Mouse (Mus musculus): ENCODE data around the gene Gnas. TPM values are rescaled to one million over a fixed set of nuclear protein-coding genes. Genes with fewer than 3 reads are reported as not detected.

The Gnas gene
- total RNA-seq (2014; rRNA removed) (201 and 240 TPM in 2 replicates), polyA plus RNA-seq (2012; rRNA removed) (412 and 417 TPM in 2 replicates)

GRCm38 (mm10) chr2:174284011-174284410, at the start of gene Gnas:
Gnas (plus strand) TSS chr2:174284320.
- H3K4me1 ChIP-seq (ENCODE audit: control insufficient read depth, insufficient read depth, low read length) = no peaks in the 10 kb centered on the region
- DNase-seq (ENCODE audit: extremely low read depth, low read depth, low spot score) = no peak
- 0 out of 2 replicates have a peak, but pooled peaks cover 6% of the 10 kb centered on the region for H3K27me3 ChIP-seq (ENCODE audit: control insufficient read depth, insufficient read depth, low read length)
- H3K27ac ChIP-seq (replicated peaks; ENCODE audit: insufficient read depth, low read depth, low read length) = no peak within 1 kb of the TSS
- 50% methylated on average over 19 of the region's 19 CpGs for WGBS
- no peaks in the 10 kb centered on the region for H3K79me2 ChIP-seq (ENCODE audit: control insufficient read depth, insufficient read depth, low read length)
- no peak within 1 kb of the TSS for H3K9ac ChIP-seq (ENCODE audit: low read depth, low read length)
- no peaks in the 10 kb centered on the region for H3K36me3 ChIP-seq (ENCODE audit: control insufficient read depth, insufficient read depth, low read length)
- TF ChIP-seq CTCF (IDR thresholded peaks at IDR 0.05; ENCODE audit: low read depth, low read length) = peak; percentile 34
- no peak for TF ChIP-seq POLR2A (IDR thresholded peaks at IDR 0.05; ENCODE audit: extremely low read depth, insufficient read depth, low read length)
- no peak within 1 kb of the TSS for H3K4me3 ChIP-seq (ENCODE audit: insufficient read depth, low read depth, low read length)

GRCm38 (mm10) chr2:174242431-174242830, 41.7 kb upstream of the Gnas start:
- no peak for TF ChIP-seq CTCF (IDR thresholded peaks at IDR 0.05; ENCODE audit: low read depth, low read length)
- no peak for TF ChIP-seq POLR2A (IDR thresholded peaks at IDR 0.05; ENCODE audit: extremely low read depth, insufficient read depth, low read length)

DNA sequence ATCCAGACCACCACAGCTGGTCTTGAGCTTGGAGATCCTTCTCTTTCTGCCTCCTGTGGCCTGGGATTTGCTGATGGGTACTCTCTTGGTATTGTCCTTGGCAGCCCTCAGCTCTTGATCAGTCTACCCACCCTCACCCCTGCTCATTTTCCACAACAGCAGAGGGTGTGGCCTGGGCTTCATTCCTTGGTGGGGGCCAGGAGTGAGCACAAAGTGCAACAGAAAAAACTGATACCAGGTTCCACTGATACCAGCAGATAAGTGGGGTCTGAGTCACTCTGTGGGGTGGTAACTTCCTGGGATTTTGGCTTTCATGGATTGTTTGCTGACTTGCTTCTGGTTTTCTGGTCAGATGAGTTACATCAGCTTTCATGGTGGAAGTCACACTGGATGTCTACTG, 32.2 kb upstream of the Gnas start:
- Histone ChIP-seq H3K4me1 (ENCODE audit: control insufficient read depth, insufficient read depth, low read length) (no peaks in the 10 kb centered on the region), H3K79me2 (ENCODE audit: control insufficient read depth, insufficient read depth, low read length) (no peaks in the 10 kb centered on the region), H3K27ac (replicated peaks; ENCODE audit: insufficient read depth, low read depth, low read length) (no peak overlapping the region), H3K27me3 (ENCODE audit: control insufficient read depth, insufficient read depth, low read length) (peaks cover 2% of the 10 kb centered on the region; the same call in 1 of the 2 replicates), H3K36me3 (ENCODE audit: control insufficient read depth, insufficient read depth, low read length) (no peaks in the 10 kb centered on the region), H3K9ac (ENCODE audit: low read depth, low read length) (no peak overlapping the region), H3K4me3 (ENCODE audit: insufficient read depth, low read depth, low read length) (no peak overlapping the region)
- DNase-seq (ENCODE audit: extremely low read depth, low read depth, low spot score) = no peak
- TF ChIP-seq POLR2A (IDR thresholded peaks at IDR 0.05; ENCODE audit: extremely low read depth, insufficient read depth, low read length) = no peak
- TF ChIP-seq CTCF (IDR thresholded peaks at IDR 0.05; ENCODE audit: low read depth, low read length) = no peak

More at GRCm38 (mm10) chr2:174242431-174242830, 41.7 kb upstream of the Gnas start:
- no peak for DNase-seq (ENCODE audit: extremely low read depth, low read depth, low spot score)
- Histone ChIP-seq H3K27ac (replicated peaks; ENCODE audit: insufficient read depth, low read depth, low read length) (no peak overlapping the region), H3K36me3 (ENCODE audit: control insufficient read depth, insufficient read depth, low read length) (no peaks in the 10 kb centered on the region), H3K27me3 (ENCODE audit: control insufficient read depth, insufficient read depth, low read length) (no peaks in the 10 kb centered on the region), H3K79me2 (ENCODE audit: control insufficient read depth, insufficient read depth, low read length) (no peaks in the 10 kb centered on the region), H3K4me3 (ENCODE audit: insufficient read depth, low read depth, low read length) (no peak overlapping the region), H3K4me1 (ENCODE audit: control insufficient read depth, insufficient read depth, low read length) (no peaks in the 10 kb centered on the region), H3K9ac (ENCODE audit: low read depth, low read length) (no peak overlapping the region)
- WGBS = 88% methylated on average over 5 of the region's 5 CpGs

GRCm38 (mm10) chr2:174257312-174257711, 26.8 kb upstream of the Gnas start:
- Histone ChIP-seq H3K36me3 (ENCODE audit: control insufficient read depth, insufficient read depth, low read length) (no peaks in the 10 kb centered on the region), H3K9ac (ENCODE audit: low read depth, low read length) (no peak overlapping the region), H3K27ac (replicated peaks; ENCODE audit: insufficient read depth, low read depth, low read length) (no peak overlapping the region), H3K4me1 (ENCODE audit: control insufficient read depth, insufficient read depth, low read length) (no peaks in the 10 kb centered on the region), H3K27me3 (ENCODE audit: control insufficient read depth, insufficient read depth, low read length) (peaks cover 2% of the 10 kb centered on the region; the same call in 1 of the 2 replicates), H3K79me2 (ENCODE audit: control insufficient read depth, insufficient read depth, low read length) (no peaks in the 10 kb centered on the region), H3K4me3 (ENCODE audit: insufficient read depth, low read depth, low read length) (no peak overlapping the region)
- TF ChIP-seq POLR2A (IDR thresholded peaks at IDR 0.05; ENCODE audit: extremely low read depth, insufficient read depth, low read length) (no peak), CTCF (IDR thresholded peaks at IDR 0.05; ENCODE audit: low read depth, low read length) (no peak)
- 39% methylated on average over 2 of the region's 2 CpGs for WGBS
- DNase-seq (ENCODE audit: extremely low read depth, low read depth, low spot score) = no peak

DNA sequence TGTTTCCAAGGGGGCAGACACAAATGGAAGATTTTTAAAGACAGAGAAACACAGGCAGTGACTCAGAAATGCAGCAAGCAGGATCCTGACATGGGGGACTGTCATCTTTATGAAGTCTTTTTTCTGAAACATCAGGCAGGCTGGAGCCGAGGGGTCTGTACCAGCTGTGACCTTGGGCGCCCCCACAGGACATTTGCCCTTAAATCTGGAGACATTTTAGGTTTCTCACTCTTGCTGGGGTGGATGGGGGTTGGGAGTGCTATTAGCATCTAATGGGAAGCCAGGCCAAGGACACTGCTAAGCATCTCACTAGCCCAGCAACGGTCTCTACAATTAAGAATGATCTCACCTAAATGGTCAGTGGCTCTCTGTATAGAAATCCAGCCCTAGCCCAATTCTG, 24.1 kb upstream of the Gnas start:
- no peak for DNase-seq (ENCODE audit: extremely low read depth, low read depth, low spot score)
- H3K36me3 ChIP-seq (ENCODE audit: control insufficient read depth, insufficient read depth, low read length) = no peaks in the 10 kb centered on the region
- WGBS = 17% methylated on average over 3 of the region's 3 CpGs
- no peak overlapping the region for H3K9ac ChIP-seq (ENCODE audit: low read depth, low read length)
- H3K79me2 ChIP-seq (ENCODE audit: control insufficient read depth, insufficient read depth, low read length) = no peaks in the 10 kb centered on the region
- H3K4me3 ChIP-seq (ENCODE audit: insufficient read depth, low read depth, low read length) = no peak overlapping the region
- no peak for TF ChIP-seq CTCF (IDR thresholded peaks at IDR 0.05; ENCODE audit: low read depth, low read length)
- TF ChIP-seq POLR2A (IDR thresholded peaks at IDR 0.05; ENCODE audit: extremely low read depth, insufficient read depth, low read length) = no peak
- H3K27ac ChIP-seq (replicated peaks; ENCODE audit: insufficient read depth, low read depth, low read length) = no peak overlapping the region
- peaks cover 2% of the 10 kb centered on the region; the same call in 1 of the 2 replicates for H3K27me3 ChIP-seq (ENCODE audit: control insufficient read depth, insufficient read depth, low read length)
- no peaks in the 10 kb centered on the region for H3K4me1 ChIP-seq (ENCODE audit: control insufficient read depth, insufficient read depth, low read length)

DNA sequence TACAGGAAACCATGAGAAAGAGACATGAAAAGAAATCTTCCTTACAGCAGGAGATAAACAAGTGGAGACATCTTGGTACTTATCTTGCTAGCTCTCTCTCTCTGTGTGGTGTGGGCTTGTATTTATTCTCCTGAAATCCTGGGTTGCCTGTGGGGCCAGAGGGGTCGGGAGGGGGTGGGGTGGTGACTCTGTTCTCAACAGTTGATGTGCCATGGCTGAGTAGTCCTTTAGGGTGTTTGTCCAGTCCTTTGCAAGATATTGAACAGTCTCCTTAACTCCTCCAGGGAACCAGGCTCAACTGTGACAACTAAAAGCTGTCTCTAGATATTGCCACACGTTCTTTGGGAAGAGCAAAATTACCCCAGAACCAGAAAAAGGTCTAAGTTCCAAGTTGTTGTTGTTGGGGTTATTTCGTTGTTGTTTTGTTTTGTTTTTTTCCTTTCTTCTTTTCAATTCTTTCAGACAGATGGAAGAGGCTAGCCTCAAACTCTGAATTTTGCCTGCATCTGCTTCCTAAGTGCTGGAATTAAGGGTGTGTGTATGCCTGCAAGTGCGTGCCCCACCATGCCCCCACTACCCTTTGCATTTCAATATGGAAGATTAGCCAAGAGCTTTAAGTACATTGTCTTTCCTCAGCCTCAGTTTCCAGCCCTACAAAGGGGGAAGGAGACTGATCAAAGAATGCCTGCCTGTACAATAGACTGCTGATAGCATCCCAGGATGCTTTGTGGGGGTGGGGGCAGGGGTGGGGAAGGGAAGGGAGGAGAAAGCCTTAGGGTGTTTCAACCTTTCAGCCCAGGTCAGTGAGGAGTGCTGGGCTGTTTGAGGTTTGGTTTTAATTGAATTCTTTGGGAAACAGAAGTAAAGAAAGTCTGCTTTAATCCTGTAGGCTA, 23.0 kb upstream of the Gnas start:
- no peak overlapping the region for H3K4me3 ChIP-seq (ENCODE audit: insufficient read depth, low read depth, low read length)
- no peaks in the 10 kb centered on the region for H3K27me3 ChIP-seq (ENCODE audit: control insufficient read depth, insufficient read depth, low read length)
- 34% methylated on average over 4 of the region's 4 CpGs for WGBS
- no peak for DNase-seq (ENCODE audit: extremely low read depth, low read depth, low spot score)
- no peak overlapping the region for H3K9ac ChIP-seq (ENCODE audit: low read depth, low read length)
- TF ChIP-seq POLR2A (IDR thresholded peaks at IDR 0.05; ENCODE audit: extremely low read depth, insufficient read depth, low read length) = no peak
- H3K4me1 ChIP-seq (ENCODE audit: control insufficient read depth, insufficient read depth, low read length) = no peaks in the 10 kb centered on the region
- H3K79me2 ChIP-seq (ENCODE audit: control insufficient read depth, insufficient read depth, low read length) = no peaks in the 10 kb centered on the region
- H3K27ac ChIP-seq (replicated peaks; ENCODE audit: insufficient read depth, low read depth, low read length) = no peak overlapping the region
- H3K36me3 ChIP-seq (ENCODE audit: control insufficient read depth, insufficient read depth, low read length) = no peaks in the 10 kb centered on the region
